ENCODE assay signal across 46 mouse cellular contexts in the genomic region with DNA sequence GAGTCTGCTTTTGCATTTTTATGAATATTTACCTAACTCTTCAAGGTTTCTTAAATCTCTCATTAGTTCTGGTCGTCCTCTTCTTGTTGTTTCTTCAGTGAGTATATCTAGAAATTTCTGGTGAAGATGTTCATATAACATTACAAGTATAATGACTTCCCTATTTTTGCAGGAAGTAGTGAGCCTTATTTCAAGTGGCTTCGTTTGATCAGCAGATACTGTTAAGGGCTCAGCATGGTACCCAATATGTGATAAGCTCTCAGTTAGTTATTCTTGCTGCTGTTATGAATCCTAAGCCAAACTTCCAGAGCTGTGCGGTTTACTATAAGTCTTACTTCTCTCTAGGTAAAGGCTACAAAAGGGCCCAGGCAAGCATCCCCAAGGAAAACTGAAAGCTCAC. TPM values are rescaled to one million over a fixed set of nuclear protein-coding genes. Genes with fewer than 3 reads are reported as not detected.
"Had no signal": no experiment of that assay in that cellular context is flagged by ENCODE, and none has a peak within 500 bp of the region (broad histone marks: within the 10 kb centered on the region; RNA-seq: fewer than 3 reads in every experiment).

No protein-coding gene starts in this region.

- H3K27ac ChIP-seq: heart, embryonic 13.5 days; heart, embryonic 15.5 days; hindbrain, embryonic 10.5 days; hindbrain, embryonic 12.5 days; hindbrain, embryonic 13.5 days; hindbrain, embryonic 14.5 days; hindbrain, embryonic 15.5 days; intestine, embryonic 15.5 days; kidney, embryonic 15.5 days; kidney, postnatal 0 days; layer of hippocampus, adult 2 months; left cerebral cortex, adult 2 months had no signal

- H3K4me2 ChIP-seq: heart, embryonic 11.5 days; heart, embryonic 12.5 days; heart, embryonic 13.5 days; heart, embryonic 15.5 days; hindbrain, embryonic 12.5 days; hindbrain, embryonic 13.5 days; hindbrain, embryonic 14.5 days; hindbrain, embryonic 15.5 days; intestine, embryonic 15.5 days; kidney, embryonic 15.5 days had no signal

- ATAC-seq: hindbrain, embryonic 16.5 days; inflammation-experienced regulatory T-cells, adult 6 months; intestine, embryonic 15.5 days; intestine, embryonic 16.5 days; intestine, postnatal 0 days had no signal

- H3K4me1 ChIP-seq: heart, embryonic 12.5 days; heart, embryonic 15.5 days; hindbrain, embryonic 12.5 days; hindbrain, embryonic 13.5 days; hindbrain, embryonic 15.5 days had no signal

- DNase-seq: heart, postnatal 10 days; heart, postnatal 14 days; heart, postnatal 36 days; heart, postnatal 4 days; kidney, adult 18-20 months; kidney, postnatal 10 days; kidney, postnatal 14 days; kidney, postnatal 25 days; kidney, postnatal 4 days; layer of hippocampus, adult 9-11 months; layer of hippocampus, postnatal 36 days had no signal

- H3K9me3 ChIP-seq: heart, embryonic 13.5 days; heart, embryonic 15.5 days; hindbrain, embryonic 10.5 days; hindbrain, embryonic 12.5 days; hindbrain, embryonic 13.5 days; hindbrain, embryonic 15.5 days; intestine, embryonic 15.5 days; kidney, embryonic 15.5 days had no signal

- H3K27me3 ChIP-seq: heart, embryonic 12.5 days; heart, embryonic 13.5 days; heart, embryonic 15.5 days; hindbrain, embryonic 12.5 days; hindbrain, embryonic 13.5 days; hindbrain, embryonic 15.5 days; intestine, embryonic 15.5 days; kidney, embryonic 15.5 days had no signal

- H3K36me3 ChIP-seq: heart, embryonic 15.5 days; hindbrain, embryonic 12.5 days; hindbrain, embryonic 13.5 days; hindbrain, embryonic 15.5 days; intestine, embryonic 15.5 days; kidney, embryonic 15.5 days had no signal

- H3K4me3 ChIP-seq: heart, embryonic 12.5 days; heart, embryonic 13.5 days; heart, embryonic 15.5 days; hindbrain, embryonic 10.5 days; hindbrain, embryonic 12.5 days; hindbrain, embryonic 13.5 days; hindbrain, embryonic 15.5 days; intestine, embryonic 15.5 days; kidney, embryonic 15.5 days; layer of hippocampus, adult 2 months; left cerebral cortex, adult 2 months had no signal

- H3K9ac ChIP-seq: heart, embryonic 12.5 days; heart, embryonic 13.5 days; heart, embryonic 15.5 days; hindbrain, embryonic 12.5 days; hindbrain, embryonic 13.5 days; hindbrain, embryonic 14.5 days; hindbrain, embryonic 15.5 days; intestine, embryonic 15.5 days; kidney, embryonic 15.5 days had no signal

RNA-seq across cellular contexts. Expression of gene Gm17622, which starts 39.0 kb away (rescaled TPM):
- total RNA-seq: heart, postnatal 10 days; heart, postnatal 14 days; heart, postnatal 25 days; heart, postnatal 36 days; heart, postnatal 4 days; hematopoietic stem cell, adult 5-6 weeks; layer of hippocampus, adult 18-20 months; layer of hippocampus, adult 2 months; layer of hippocampus, adult 8-10 months; layer of hippocampus, postnatal 10 days; layer of hippocampus, postnatal 14 days; layer of hippocampus, postnatal 25 days; layer of hippocampus, postnatal 36 days; left cerebral cortex, adult 18-20 months; left cerebral cortex, adult 2 months had no signal
- polyA plus RNA-seq: heart, embryonic 11.5 days; heart, embryonic 12.5 days; heart, embryonic 13.5 days; heart, embryonic 14.5 days; heart, embryonic 15.5 days; heart, embryonic 16.5 days; heart, postnatal 0 days; hindbrain, embryonic 10.5 days; hindbrain, embryonic 11.5 days; hindbrain, embryonic 12.5 days; hindbrain, embryonic 13.5 days; hindbrain, embryonic 14.5 days; hindbrain, embryonic 15.5 days; hindbrain, embryonic 16.5 days; inflammation-experienced regulatory T-cells, adult 6 months; intestine, embryonic 14.5 days; intestine, embryonic 15.5 days; intestine, embryonic 16.5 days; intestine, postnatal 0 days; kidney, adult 2 months; kidney, embryonic 14.5 days; kidney, embryonic 15.5 days; kidney, embryonic 16.5 days; kidney, postnatal 0 days; large intestine, adult 2 months had no signal

RNA-seq across cellular contexts. Expression of gene Ankdd1b, which starts 58.5 kb away (rescaled TPM):
- total RNA-seq: layer of hippocampus, postnatal 25 days had no signal
- polyA plus RNA-seq: hindbrain, embryonic 10.5 days; hindbrain, embryonic 11.5 days; hindbrain, embryonic 14.5 days; hindbrain, embryonic 15.5 days; inflammation-experienced regulatory T-cells, adult 6 months; kidney, embryonic 16.5 days had no signal
